Mouse (Mus musculus) lung, postnatal 0 days (tissue): Measurements from ENCODE around the gene Nod1.

Experiments
- CTCF ChIP-seq: IDR thresholded peaks from 2 replicates; pipeline ENCODE4 v1.5.1; 2016; ENCODE audit warnings: antibody characterized with exemption, mild to moderate bottlenecking
- EP300 ChIP-seq: IDR thresholded peaks from 2 replicates; pipeline ENCODE4 v1.6.1; 2016; ENCODE audit warnings: antibody characterized with exemption, mild to moderate bottlenecking, control low read depth

- peak; percentile 78 for TF ChIP-seq CTCF
- TF ChIP-seq EP300, result no peak
Measured at GRCm38 (mm10) chr6:54974501-54974900, 2.1 kb upstream of the Nod1 start.
